Mouse (Mus musculus): ENCODE measurements around the gene Csrnp3. TPM values are rescaled to one million over a fixed set of nuclear protein-coding genes. Genes with fewer than 3 reads are reported as not detected.

Csrnp3 gene
- polyA plus RNA-seq, 1 experiment from 2014 or later: 0.64 TPM

- no peak overlapping the region for H3K4me3 ChIP-seq
- no peak for ATAC-seq (replicated peaks; ENCODE audit: insufficient number of reproducible peaks, insufficient read depth, low FRiP score, low read depth)
- no peaks in the 10 kb centered on the region for H3K36me3 ChIP-seq
- H3K4me1 ChIP-seq (replicated peaks): 0 out of 2 replicates have a peak, but pooled peaks cover 3% of the 10 kb centered on the region
- H3K9me3 ChIP-seq (replicated peaks): no peaks in the 10 kb centered on the region
- H3K27ac ChIP-seq: no peak overlapping the region
- no peak overlapping the region for H3K4me2 ChIP-seq
- WGBS: 75% methylated on average over 3 of the region's 3 CpGs
- H3K27me3 ChIP-seq: peaks cover 75% of the 10 kb centered on the region
- no peak overlapping the region for H3K9ac ChIP-seq
These were observed 143.2 kb downstream of the Csrnp3 start for GRCm38 (mm10) chr2:65988788-65989187.

GRCm38 (mm10) chr2:65990108-65990507 is 144.5 kb downstream of the Csrnp3 start:
- 0 out of 2 replicates have a peak, but pooled peaks cover 3% of the 10 kb centered on the region for H3K4me1 ChIP-seq (replicated peaks)
- H3K9ac ChIP-seq: no peak overlapping the region
- no peaks in the 10 kb centered on the region for H3K36me3 ChIP-seq
- H3K27ac ChIP-seq: no peak overlapping the region
- no peaks in the 10 kb centered on the region for H3K9me3 ChIP-seq (replicated peaks)
- no peak for ATAC-seq (replicated peaks; ENCODE audit: insufficient number of reproducible peaks, insufficient read depth, low FRiP score, low read depth)
- no peak overlapping the region for H3K4me2 ChIP-seq
- H3K4me3 ChIP-seq: no peak overlapping the region
- H3K27me3 ChIP-seq: peaks cover 62% of the 10 kb centered on the region

GRCm38 (mm10) chr2:65990754-65991153 is 145.2 kb downstream of the Csrnp3 start:
- H3K9me3 ChIP-seq (replicated peaks): no peaks in the 10 kb centered on the region
- H3K4me3 ChIP-seq: no peak overlapping the region
- H3K27ac ChIP-seq: no peak overlapping the region
- H3K36me3 ChIP-seq: no peaks in the 10 kb centered on the region
- ATAC-seq (replicated peaks; ENCODE audit: insufficient number of reproducible peaks, insufficient read depth, low FRiP score, low read depth): no peak
- H3K4me1 ChIP-seq (replicated peaks): 0 out of 2 replicates have a peak, but pooled peaks cover 3% of the 10 kb centered on the region
- 74% methylated on average over 4 of the region's 4 CpGs for WGBS
- H3K4me2 ChIP-seq: no peak overlapping the region
- H3K9ac ChIP-seq: no peak overlapping the region
- H3K27me3 ChIP-seq: peaks cover 57% of the 10 kb centered on the region

- 70% methylated on average over 14 of the region's 14 CpGs for WGBS
- no peak for ATAC-seq (replicated peaks; ENCODE audit: insufficient number of reproducible peaks, insufficient read depth, low FRiP score, low read depth)
- H3K9ac ChIP-seq: no peak overlapping the region
- 0 out of 2 replicates have a peak, but pooled peaks cover 3% of the 10 kb centered on the region for H3K4me1 ChIP-seq (replicated peaks)
- H3K4me2 ChIP-seq: no peak overlapping the region
- H3K27ac ChIP-seq: no peak overlapping the region
- H3K4me3 ChIP-seq: no peak overlapping the region
- H3K36me3 ChIP-seq: no peaks in the 10 kb centered on the region
- peaks cover 40% of the 10 kb centered on the region for H3K27me3 ChIP-seq
- H3K9me3 ChIP-seq (replicated peaks): no peaks in the 10 kb centered on the region
These were observed 147.8 kb downstream of the Csrnp3 start for GRCm38 (mm10) chr2:65993371-65993770.

GRCm38 (mm10) chr2:65994886-65995468 is 149.4 kb downstream of the Csrnp3 start:
- H3K36me3 ChIP-seq: no peaks in the 10 kb centered on the region
- H3K27me3 ChIP-seq: peaks cover 27% of the 10 kb centered on the region
- peak overlapping the region; percentile 14 for H3K4me2 ChIP-seq
- 32% methylated on average over 13 of the region's 13 CpGs for WGBS
- H3K27ac ChIP-seq: no peak overlapping the region
- 0 out of 2 replicates have a peak, but pooled peaks cover 3% of the 10 kb centered on the region for H3K4me1 ChIP-seq (replicated peaks)
- no peak overlapping the region for H3K4me3 ChIP-seq
- H3K9me3 ChIP-seq (replicated peaks): no peaks in the 10 kb centered on the region
- H3K9ac ChIP-seq: no peak overlapping the region
- peak; percentile 85 for ATAC-seq (replicated peaks; ENCODE audit: insufficient number of reproducible peaks, insufficient read depth, low FRiP score, low read depth)

GRCm38 (mm10) chr2:65998747-65999146 is 153.2 kb downstream of the Csrnp3 start:
- Histone ChIP-seq H3K4me2 (no peak overlapping the region), H3K9me3 (replicated peaks) (no peaks in the 10 kb centered on the region), H3K36me3 (no peaks in the 10 kb centered on the region), H3K27ac (no peak overlapping the region), H3K9ac (no peak overlapping the region), H3K4me3 (no peak overlapping the region), H3K27me3 (peaks cover 4% of the 10 kb centered on the region; the same call in 1 of the 2 replicates), H3K4me1 (replicated peaks) (no peaks in the 10 kb centered on the region)
- WGBS: 86% methylated on average over 2 of the region's 2 CpGs
- no peak for ATAC-seq (replicated peaks; ENCODE audit: insufficient number of reproducible peaks, insufficient read depth, low FRiP score, low read depth)

- no peak for ATAC-seq (replicated peaks; ENCODE audit: insufficient number of reproducible peaks, insufficient read depth, low FRiP score, low read depth)
- Histone ChIP-seq H3K9ac (no peak overlapping the region), H3K27me3 (peaks cover 9% of the 10 kb centered on the region), H3K4me2 (no peak overlapping the region), H3K4me3 (no peak overlapping the region), H3K27ac (no peak overlapping the region), H3K9me3 (replicated peaks) (no peaks in the 10 kb centered on the region), H3K4me1 (replicated peaks) (no peaks in the 10 kb centered on the region), H3K36me3 (no peaks in the 10 kb centered on the region)
- 86% methylated on average over 19 of the region's 19 CpGs for WGBS
These were observed 163.6 kb downstream of the Csrnp3 start for GRCm38 (mm10) chr2:66008995-66009654.

- Histone ChIP-seq H3K4me2 (no peak overlapping the region), H3K36me3 (no peaks in the 10 kb centered on the region), H3K4me3 (no peak overlapping the region), H3K9me3 (replicated peaks) (no peaks in the 10 kb centered on the region), H3K27me3 (peaks cover 4% of the 10 kb centered on the region; the same call in 1 of the 2 replicates), H3K9ac (no peak overlapping the region), H3K27ac (no peak overlapping the region), H3K4me1 (replicated peaks) (no peaks in the 10 kb centered on the region)
- ATAC-seq (replicated peaks; ENCODE audit: insufficient number of reproducible peaks, insufficient read depth, low FRiP score, low read depth): no peak
- 70% methylated on average over 2 of the region's 2 CpGs for WGBS
These were observed 164.1 kb downstream of the Csrnp3 start for GRCm38 (mm10) chr2:66009677-66010076.

GRCm38 (mm10) chr2:66018711-66019110 is 173.1 kb downstream of the Csrnp3 start:
- no peak overlapping the region for H3K4me3 ChIP-seq
- no peaks in the 10 kb centered on the region for H3K36me3 ChIP-seq
- H3K27me3 ChIP-seq: no peaks in the 10 kb centered on the region
- H3K4me2 ChIP-seq: no peak overlapping the region
- H3K9ac ChIP-seq: no peak overlapping the region
- no peaks in the 10 kb centered on the region for H3K9me3 ChIP-seq (replicated peaks)
- no peak for ATAC-seq (replicated peaks; ENCODE audit: insufficient number of reproducible peaks, insufficient read depth, low FRiP score, low read depth)
- WGBS: 77% methylated on average over 9 of the region's 9 CpGs
- H3K27ac ChIP-seq: no peak overlapping the region
- H3K4me1 ChIP-seq (replicated peaks): no peaks in the 10 kb centered on the region

- Histone ChIP-seq H3K36me3 (no peaks in the 10 kb centered on the region), H3K27ac (no peak overlapping the region), H3K4me2 (no peak overlapping the region), H3K27me3 (no peaks in the 10 kb centered on the region), H3K9ac (no peak overlapping the region), H3K4me1 (replicated peaks) (no peaks in the 10 kb centered on the region), H3K9me3 (replicated peaks) (no peaks in the 10 kb centered on the region), H3K4me3 (no peak overlapping the region)
- 85% methylated on average over 19 of the region's 19 CpGs for WGBS
- no peak for ATAC-seq (replicated peaks; ENCODE audit: insufficient number of reproducible peaks, insufficient read depth, low FRiP score, low read depth)
These were observed 173.7 kb downstream of the Csrnp3 start for GRCm38 (mm10) chr2:66019235-66019634.

- Histone ChIP-seq H3K27me3 (no peaks in the 10 kb centered on the region), H3K9me3 (replicated peaks) (no peaks in the 10 kb centered on the region), H3K4me1 (replicated peaks) (no peaks in the 10 kb centered on the region), H3K4me2 (no peak overlapping the region), H3K27ac (no peak overlapping the region), H3K9ac (no peak overlapping the region), H3K4me3 (no peak overlapping the region), H3K36me3 (no peaks in the 10 kb centered on the region)
- no peak for ATAC-seq (replicated peaks; ENCODE audit: insufficient number of reproducible peaks, insufficient read depth, low FRiP score, low read depth)
- 85% methylated on average over 9 of the region's 9 CpGs for WGBS
These were observed 177.9 kb downstream of the Csrnp3 start for GRCm38 (mm10) chr2:66023419-66023818.

GRCm38 (mm10) chr2:66024837-66025236 is 179.3 kb downstream of the Csrnp3 start:
- 76% methylated on average over 6 of the region's 6 CpGs for WGBS
- ATAC-seq (replicated peaks; ENCODE audit: insufficient number of reproducible peaks, insufficient read depth, low FRiP score, low read depth): no peak

More at GRCm38 (mm10) chr2:66024837-66025236, 179.3 kb downstream of the Csrnp3 start:
- Histone ChIP-seq H3K4me1 (replicated peaks) (no peaks in the 10 kb centered on the region), H3K36me3 (no peaks in the 10 kb centered on the region), H3K9me3 (replicated peaks) (no peaks in the 10 kb centered on the region), H3K27ac (no peak overlapping the region), H3K9ac (no peak overlapping the region), H3K4me3 (no peak overlapping the region), H3K27me3 (no peaks in the 10 kb centered on the region), H3K4me2 (no peak overlapping the region)

Data from heart, embryonic 15.5 days (tissue).